In genomic region chr13:73327827-73328698, GRCm38 (mm10) we compare ENCODE assay signal across 8 mouse cellular contexts. TPM values are rescaled to one million over a fixed set of nuclear protein-coding genes. Genes with fewer than 3 reads are reported as not detected.
DNase-seq lines count a peak whose midpoint lies in the region; ATAC-seq lines count a peak whose summit lies in the region.

Gene Mrpl36, plus strand, starts transcription at chr13:73328513.
Gene Ndufs6, minus strand, starts transcription at chr13:73328542.

- no peaks in the 10 kb centered on the region for H3K9me3 ChIP-seq in embryonic facial prominence, embryonic 14.5 days (ENCODE audit: control insufficient read depth, low read length)
- no peaks in the 10 kb centered on the region for H3K9me3 ChIP-seq in kidney, embryonic 14.5 days (ENCODE audit: control insufficient read depth, low read length)
- H3K9me3 ChIP-seq in limb, embryonic 15.5 days: no peaks in the 10 kb centered on the region

- peak within 1 kb of the TSS; percentile 79 for H3K9ac ChIP-seq in embryonic facial prominence, embryonic 14.5 days (ENCODE audit: low read depth, low read length)
- H3K9ac ChIP-seq in kidney, embryonic 14.5 days (ENCODE audit: low read depth, low read length): peak within 1 kb of the TSS; percentile 69
- peak within 1 kb of the TSS; percentile 74 for H3K9ac ChIP-seq in limb, embryonic 15.5 days

- no peaks in the 10 kb centered on the region for H3K27me3 ChIP-seq in embryonic facial prominence, embryonic 14.5 days (replicated peaks; ENCODE audit: control insufficient read depth, insufficient read depth, low read length)
- H3K27me3 ChIP-seq in kidney, embryonic 14.5 days (ENCODE audit: control insufficient read depth, insufficient read depth, low read length): 0 out of 2 replicates have a peak, but pooled peaks cover under 1% of the 10 kb centered on the region
- H3K27me3 ChIP-seq in limb, embryonic 15.5 days: no peaks in the 10 kb centered on the region

- peak within 1 kb of the TSS; percentile 84 for H3K4me3 ChIP-seq in embryonic facial prominence, embryonic 14.5 days (ENCODE audit: low read depth, low read length)
- H3K4me3 ChIP-seq in kidney, embryonic 14.5 days (ENCODE audit: low read length): peak within 1 kb of the TSS; percentile 66
- peak within 1 kb of the TSS; percentile 75 for H3K4me3 ChIP-seq in limb, embryonic 15.5 days

- ATAC-seq in embryonic facial prominence, embryonic 14.5 days (ENCODE audit: low read depth): peak; percentile 91
- peak; percentile 93 for ATAC-seq in kidney, embryonic 14.5 days (ENCODE audit: low FRiP score, low TSS enrichment)
- peak; percentile 88 for ATAC-seq in limb, embryonic 15.5 days (ENCODE audit: insufficient number of reproducible peaks, low FRiP score, low TSS enrichment, low read depth)

- peak within 1 kb of the TSS; percentile 88 for H3K4me2 ChIP-seq in embryonic facial prominence, embryonic 14.5 days (ENCODE audit: low read depth, low read length)
- peak within 1 kb of the TSS; percentile 67 for H3K4me2 ChIP-seq in kidney, embryonic 14.5 days (replicated peaks; ENCODE audit: low read depth, low read length)
- H3K4me2 ChIP-seq in limb, embryonic 15.5 days: peak within 1 kb of the TSS; percentile 66

- peak within 1 kb of the TSS; percentile 81 for H3K27ac ChIP-seq in embryonic facial prominence, embryonic 14.5 days (replicated peaks; ENCODE audit: low read depth, low read length)
- peak within 1 kb of the TSS; percentile 48 for H3K27ac ChIP-seq in kidney, embryonic 14.5 days (ENCODE audit: low read depth, low read length)
- peak within 1 kb of the TSS; percentile 75 for H3K27ac ChIP-seq in limb, embryonic 15.5 days

- 2% methylated on average over 34 of the region's 45 CpGs for WGBS in embryonic facial prominence, embryonic 14.5 days
- 1% methylated on average over 45 of the region's 45 CpGs for WGBS in kidney, embryonic 14.5 days
- 2% methylated on average over 45 of the region's 45 CpGs for WGBS in limb, embryonic 15.5 days

- peaks cover 33% of the 10 kb centered on the region for H3K36me3 ChIP-seq in embryonic facial prominence, embryonic 14.5 days (ENCODE audit: control insufficient read depth, insufficient read depth, low read length)
- peaks cover 30% of the 10 kb centered on the region for H3K36me3 ChIP-seq in kidney, embryonic 14.5 days (ENCODE audit: control insufficient read depth, insufficient read depth, low read length)
- H3K36me3 ChIP-seq in limb, embryonic 15.5 days: peaks cover 31% of the 10 kb centered on the region

- DNase-seq in 3T3-L1 (ENCODE audit: low read depth, low spot score): peak; percentile 88
- DNase-seq in adrenal gland, postnatal 4 days (ENCODE audit: low spot score in 2 of 2): peak; percentile 80 to 82
- DNase-seq in embryonic facial prominence, embryonic 14.5 days (ENCODE audit: low spot score): peak; percentile 97
- peak; percentile 93 for DNase-seq in heart, adult 8-10 months (ENCODE audit: low spot score)
- peak; percentile 71 to 86 for DNase-seq in monocyte, adult 2 months (ENCODE audit: low read depth in 1 of 2, low spot score in 2 of 2)
- peak; percentile 90 to 92 for DNase-seq in spleen, postnatal 36 days (ENCODE audit: low spot score in 2 of 2)

- H3K4me1 ChIP-seq in embryonic facial prominence, embryonic 14.5 days (ENCODE audit: control insufficient read depth, insufficient read depth, low read length): peaks cover 19% of the 10 kb centered on the region
- peaks cover 15% of the 10 kb centered on the region; the same call in 1 of the 2 replicates for H3K4me1 ChIP-seq in kidney, embryonic 14.5 days (ENCODE audit: control insufficient read depth, insufficient read depth, low read length)
- H3K4me1 ChIP-seq in limb, embryonic 15.5 days: peaks cover 30% of the 10 kb centered on the region

RNA-seq across cellular contexts. Expression of gene Mrpl36, which starts in this region (rescaled TPM):
- 10 to 100 TPM; 49.1 to 50.2 TPM for total RNA-seq in adrenal gland, postnatal 4 days (2021)
- 103 and 115 TPM in 2 replicates for polyA plus RNA-seq in embryonic facial prominence, embryonic 14.5 days (2014; fragmentation: Nextera tagmentation; extraction: Ambion mirVana)
- 10 to 100 TPM; 55.1 to 69.7 (median 59.7) TPM for total RNA-seq in heart, adult 8-10 months (2022)
- polyA plus RNA-seq in kidney, embryonic 14.5 days (2014; fragmentation: Nextera tagmentation; extraction: Ambion mirVana): 129 and 132 TPM in 2 replicates
- polyA plus RNA-seq in limb, embryonic 15.5 days (2015; fragmentation: Nextera tagmentation; extraction: Ambion mirVana): 108 and 114 TPM in 2 replicates

RNA-seq across cellular contexts. Expression of gene Ndufs6, which starts in this region (rescaled TPM):
- 100 to 1,000 TPM; 168 to 169 TPM for total RNA-seq in adrenal gland, postnatal 4 days (2021)
- 347 and 386 TPM in 2 replicates for polyA plus RNA-seq in embryonic facial prominence, embryonic 14.5 days (2014; fragmentation: Nextera tagmentation; extraction: Ambion mirVana)
- total RNA-seq in heart, adult 8-10 months (2022): 1,000 to 10,000 TPM; 1,175 to 1,391 (median 1,278) TPM
- polyA plus RNA-seq in kidney, embryonic 14.5 days (2014; fragmentation: Nextera tagmentation; extraction: Ambion mirVana): 323 and 434 TPM in 2 replicates
- 333 and 358 TPM in 2 replicates for polyA plus RNA-seq in limb, embryonic 15.5 days (2015; fragmentation: Nextera tagmentation; extraction: Ambion mirVana)

Comparison
In these comparisons a context has a peak if more than half of its experiments do, and no peak if none do; other contexts are left out.
1. Peak in every context shown above with its lines: DNase-seq, ATAC-seq, H3K4me3 ChIP-seq and H3K27ac ChIP-seq.
2. RNA of gene Ndufs6 (total RNA-seq): 1,175 to 1,391 TPM in heart, adult 8-10 months; 168 to 169 TPM in adrenal gland, postnatal 4 days; every median in the first group is over 4 times any median in the second.